In the genomic region with DNA sequence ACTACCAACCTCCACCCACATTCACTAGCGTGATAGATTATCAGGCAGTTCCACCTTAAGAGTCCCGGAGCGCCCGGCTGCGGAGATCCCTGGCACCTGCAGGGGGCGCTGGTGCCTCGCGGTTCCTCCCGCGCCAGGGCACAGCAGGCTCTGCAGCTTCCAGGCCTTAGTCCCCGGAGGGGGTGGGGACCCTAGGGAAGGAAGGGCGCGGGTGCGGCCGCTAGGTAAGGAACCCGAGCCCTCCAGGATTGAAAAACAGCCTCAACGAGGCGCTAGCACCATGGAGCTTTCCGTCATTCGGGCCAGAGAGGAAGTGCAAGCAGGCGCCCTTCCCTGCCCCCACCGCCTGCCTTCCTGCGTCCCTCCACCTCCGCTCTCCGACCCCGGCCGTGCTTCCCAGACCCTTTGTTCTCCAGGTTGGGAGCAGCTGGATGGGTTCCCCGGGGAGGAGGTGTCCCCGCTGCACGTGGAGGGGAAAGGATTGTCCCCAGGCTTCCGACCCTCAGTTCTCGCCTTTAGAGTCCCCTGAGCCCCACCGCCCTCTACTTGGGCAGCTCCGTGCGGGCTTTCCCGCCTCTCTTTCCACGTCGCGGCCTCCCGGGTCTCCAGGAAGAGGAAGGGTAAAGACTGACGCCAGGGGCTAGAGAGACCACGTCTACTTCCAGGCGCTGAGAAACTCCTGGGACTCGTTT, we compare ENCODE assay signal across 8 mouse cellular contexts. TPM values are rescaled to one million over a fixed set of nuclear protein-coding genes. Genes with fewer than 3 reads are reported as not detected.
DNase-seq lines count a peak whose midpoint lies in the region; ATAC-seq and TF ChIP-seq lines count a peak whose summit lies in the region.

No protein-coding gene starts in this region.

- in situ Hi-C loops in CH12.LX (cut with MboI; ENCODE audit: low pct_ligation_motif_present, low pct_unique_long_range_greater_than_20kb, low sequenced_read_pairs), result loop anchor here (5.0 to 25.0 kb wide), 3 partner anchors 180 to 660 kb away; partner anchors contain the start of genes Bmi1 and Spag6

- no peaks in the 10 kb centered on the region for H3K27me3 ChIP-seq in CH12.LX (replicated peaks)
- H3K27me3 ChIP-seq in forebrain, embryonic 12.5 days, result no peaks in the 10 kb centered on the region
- peaks cover 53% of the 10 kb centered on the region for H3K27me3 ChIP-seq in liver, postnatal 0 days (ENCODE audit: insufficient read depth, low read length)
- H3K27me3 ChIP-seq in neural tube, embryonic 14.5 days (ENCODE audit: control insufficient read depth, insufficient read depth, low read length), result no peaks in the 10 kb centered on the region

- intact Hi-C loops in heart, postnatal 10 days (cut with DNase I), result loop anchor here (1.0 to 10.0 kb wide), 12 partner anchors 85 to 1347 kb away; partner anchors contain the start of genes Dnajc1, Msrb2 and Spag6

- no peaks in the 10 kb centered on the region for H3K36me3 ChIP-seq in CH12.LX (replicated peaks in 1 of 2; ENCODE audit: control insufficient read depth in 1 of 2, insufficient read depth in 1 of 2, low read length in 1 of 2)
- H3K36me3 ChIP-seq in forebrain, embryonic 12.5 days (replicated peaks), result no peaks in the 10 kb centered on the region
- H3K36me3 ChIP-seq in liver, postnatal 0 days (replicated peaks; ENCODE audit: insufficient read depth, low read length), result no peaks in the 10 kb centered on the region
- H3K36me3 ChIP-seq in neural tube, embryonic 14.5 days (ENCODE audit: control insufficient read depth, insufficient read depth, low read length), result no peaks in the 10 kb centered on the region

- H3K4me3 ChIP-seq in CH12.LX (replicated peaks in 1 of 3; ENCODE audit: low read depth in 2 of 3, low read length in 2 of 3, poor library complexity in 1 of 3), result peak overlapping the region; percentile 68 to 71 (median 68)
- peak overlapping the region; percentile 67 for H3K4me3 ChIP-seq in forebrain, embryonic 12.5 days (replicated peaks)
- peak overlapping the region; percentile 68 for H3K4me3 ChIP-seq in liver, postnatal 0 days (ENCODE audit: low read depth, low read length)
- peak overlapping the region; percentile 59 for H3K4me3 ChIP-seq in neural tube, embryonic 14.5 days (ENCODE audit: low read depth, low read length)

- H3K27ac ChIP-seq in CH12.LX (ENCODE audit: insufficient read depth, low read depth), result peak overlapping the region; percentile 37; the same call in 1 of the 2 replicates
- peak overlapping the region; percentile 100 for H3K27ac ChIP-seq in forebrain, embryonic 12.5 days
- H3K27ac ChIP-seq in liver, postnatal 0 days (ENCODE audit: low read depth), result peak overlapping the region; percentile 81
- H3K27ac ChIP-seq in neural tube, embryonic 14.5 days (ENCODE audit: low read depth, low read length), result peak overlapping the region; percentile 96

- H3K4me1 ChIP-seq in CH12.LX (ENCODE audit: control insufficient read depth in 1 of 2, insufficient read depth in 2 of 2), result peaks cover 4 to 21% of the 10 kb centered on the region in 2 experiments
- H3K4me1 ChIP-seq in forebrain, embryonic 12.5 days, result peaks cover 48% of the 10 kb centered on the region
- peaks cover 29% of the 10 kb centered on the region for H3K4me1 ChIP-seq in liver, postnatal 0 days (ENCODE audit: insufficient read depth)
- peaks cover 27% of the 10 kb centered on the region for H3K4me1 ChIP-seq in neural tube, embryonic 14.5 days (ENCODE audit: control insufficient read depth, insufficient read depth, low read length)

- no peaks in the 10 kb centered on the region for H3K9me3 ChIP-seq in CH12.LX (replicated peaks; ENCODE audit: low read length)
- no peaks in the 10 kb centered on the region for H3K9me3 ChIP-seq in forebrain, embryonic 12.5 days
- no peaks in the 10 kb centered on the region for H3K9me3 ChIP-seq in liver, postnatal 0 days (ENCODE audit: low read length)
- H3K9me3 ChIP-seq in neural tube, embryonic 14.5 days (ENCODE audit: control insufficient read depth, low read length), result no peaks in the 10 kb centered on the region

- TF ChIP-seq CTCF in CH12.LX (conservative IDR thresholded peaks at IDR 0.05 in 1 of 2, IDR thresholded peaks at IDR 0.05 in 1 of 2; ENCODE audit: low read depth in 2 of 2, low read length in 2 of 2), result peak; percentile 27 to 93; a peak in 2 of 4 replicates
- TF ChIP-seq CTCF in liver, postnatal 0 days (IDR thresholded peaks at IDR 0.05; ENCODE audit: low read depth), result peak; percentile 97

- 0% methylated on average over 43 of the region's 44 CpGs for WGBS in forebrain, embryonic 12.5 days
- under 1% methylated on average over 44 of the region's 44 CpGs for WGBS in large intestine, adult 2 months
- WGBS in liver, postnatal 0 days (ENCODE audit: insufficient replicate concordance), result under 1% methylated on average over 42 of the region's 44 CpGs
- 0% methylated on average over 38 of the region's 44 CpGs for WGBS in neural tube, embryonic 14.5 days

- TF ChIP-seq RAD21 in CH12.LX (IDR thresholded peaks at IDR 0.05; ENCODE audit: low read depth, low read length), result peak; percentile 94

- DNase-seq in CH12.LX (ENCODE audit: extremely low read depth), result peak; percentile 94
- DNase-seq in c-Kit-positive CD71-positive TER-119-negative erythroid progenitor cells, embryonic 14.5 days (ENCODE audit: low read depth), result peak; percentile 88
- peak; percentile 97 to 98 for DNase-seq in heart, postnatal 10 days
- DNase-seq in large intestine, adult 2 months (ENCODE audit: low read depth, low spot score), result peak; percentile 75
- peak; percentile 93 for DNase-seq in liver, postnatal 0 days
- DNase-seq in testis, postnatal 10 days (ENCODE audit: low spot score), result peak; percentile 95

- peak; percentile 52 for TF ChIP-seq POLR2A in CH12.LX (IDR thresholded peaks at IDR 0.05; ENCODE audit: low read depth, low read length)

- dilution Hi-C loops in CH12.LX (cut with MboI; ENCODE audit: extremely low pct_ligation_motif_present, extremely low pct_unique_long_range_greater_than_20kb, low sequenced_read_pairs), result no loop called here

- TF ChIP-seq EP300 in CH12.LX (IDR thresholded peaks at IDR 0.05; ENCODE audit: low read length), result no peak
- no peak; the same call in 1 of the 2 replicates for TF ChIP-seq EP300 in liver, postnatal 0 days (IDR thresholded peaks at IDR 0.05; ENCODE audit: low read depth)

- peak; percentile 83 for ATAC-seq in forebrain, embryonic 12.5 days (ENCODE audit: low FRiP score)
- peak; percentile 84 for ATAC-seq in liver, postnatal 0 days
- ATAC-seq in neural tube, embryonic 14.5 days (ENCODE audit: low read depth), result peak; percentile 86

- peak overlapping the region; percentile 76 for H3K9ac ChIP-seq in CH12.LX (ENCODE audit: insufficient read depth, low read depth)
- H3K9ac ChIP-seq in forebrain, embryonic 12.5 days, result peak overlapping the region; percentile 95
- H3K9ac ChIP-seq in liver, postnatal 0 days (replicated peaks), result peak overlapping the region; percentile 67
- peak overlapping the region; percentile 88 for H3K9ac ChIP-seq in neural tube, embryonic 14.5 days (replicated peaks; ENCODE audit: low read depth, low read length)

- H3K79me2 ChIP-seq in CH12.LX (replicated peaks; ENCODE audit: control insufficient read depth, extremely low read depth, insufficient read depth, poor library complexity, severe bottlenecking), result no peaks in the 10 kb centered on the region

- H3K4me2 ChIP-seq in CH12.LX (ENCODE audit: insufficient read depth, low read depth, poor library complexity, severe bottlenecking), result peak overlapping the region; percentile 80
- H3K4me2 ChIP-seq in forebrain, embryonic 12.5 days, result peak overlapping the region; percentile 83
- peak overlapping the region; percentile 94 for H3K4me2 ChIP-seq in liver, postnatal 0 days (ENCODE audit: low read depth, low read length)
- H3K4me2 ChIP-seq in neural tube, embryonic 14.5 days (ENCODE audit: low read depth, low read length), result peak overlapping the region; percentile 98

TF ChIP-seq in CH12.LX, 34 proteins besides CTCF, POLR2A, EP300 and RAD21 (continues in another document):
- no peak for TF ChIP-seq PAX5 (IDR thresholded peaks at IDR 0.05; ENCODE audit: low read length)

RNA-seq across cellular contexts. Expression of gene A930004D18Rik, which starts 9.9 kb away (rescaled TPM):
- total RNA-seq in CH12.LX (2012; rRNA removed) (0.67 and 0.72 TPM in 2 replicates), CH12.LX (2014; rRNA removed) (0.15 and 0.22 TPM in 2 replicates)
- polyA plus RNA-seq in CH12.LX (2012; ENCODE audit: insufficient read length, low read depth), result 1.7 and 2.0 TPM in 2 replicates
- polyA plus RNA-seq in forebrain, embryonic 12.5 days (2016; fragmentation: Nextera tagmentation; extraction: Ambion mirVana), result 20.9 and 22.0 TPM in 2 replicates
- total RNA-seq in heart, postnatal 10 days (2021), result 1 to 10 TPM; 3.0 to 4.2 TPM
- polyA plus RNA-seq in large intestine, adult 2 months (2012; rRNA removed), result 0.44 and 0.45 TPM in 2 replicates
- polyA plus RNA-seq in liver, postnatal 0 days (2015; fragmentation: Nextera tagmentation; extraction: Ambion mirVana), result 0.76 and 0.99 TPM in 2 replicates
- 8.2 and 8.6 TPM in 2 replicates for polyA plus RNA-seq in neural tube, embryonic 14.5 days (2014; fragmentation: Nextera tagmentation; extraction: Ambion mirVana)

RNA-seq across cellular contexts. Expression of gene Skida1, which starts 21.3 kb away (rescaled TPM):
- total RNA-seq in CH12.LX (2012; rRNA removed), result 0.85 and 1.3 TPM in 2 replicates
- 0.35 and 0.59 TPM in 2 replicates for total RNA-seq in CH12.LX (2014; rRNA removed)
- polyA plus RNA-seq in CH12.LX (2012; ENCODE audit: insufficient read length, low read depth), result 0.26 and 0.36 TPM in 2 replicates
- polyA plus RNA-seq in forebrain, embryonic 12.5 days (2016; fragmentation: Nextera tagmentation; extraction: Ambion mirVana), result 26.3 and 26.4 TPM in 2 replicates
- 1 to 10 TPM; 4.8 to 5.7 TPM for total RNA-seq in heart, postnatal 10 days (2021)
- polyA plus RNA-seq in large intestine, adult 2 months (2012; rRNA removed), result 0.24 and 0.29 TPM in 2 replicates
- 0.15 and 0.25 TPM in 2 replicates for polyA plus RNA-seq in liver, postnatal 0 days (2015; fragmentation: Nextera tagmentation; extraction: Ambion mirVana)
- 3.9 and 5.3 TPM in 2 replicates for polyA plus RNA-seq in neural tube, embryonic 14.5 days (2014; fragmentation: Nextera tagmentation; extraction: Ambion mirVana)

RNA-seq across cellular contexts. Expression of gene Mllt10, which starts 27.4 kb away (rescaled TPM):
- total RNA-seq in CH12.LX (2012; rRNA removed) (23.4 and 27.2 TPM in 2 replicates), CH12.LX (2014; rRNA removed) (22.0 and 23.0 TPM in 2 replicates)
- 36.6 and 39.2 TPM in 2 replicates for polyA plus RNA-seq in CH12.LX (2012; ENCODE audit: insufficient read length, low read depth)
- 61.7 and 76.8 TPM in 2 replicates for polyA plus RNA-seq in forebrain, embryonic 12.5 days (2016; fragmentation: Nextera tagmentation; extraction: Ambion mirVana)
- total RNA-seq in heart, postnatal 10 days (2021), result 10 to 100 TPM; 40.6 to 43.1 TPM
- polyA plus RNA-seq in large intestine, adult 2 months (2012; rRNA removed), result 19.1 and 23.6 TPM in 2 replicates
- polyA plus RNA-seq in liver, postnatal 0 days (2015; fragmentation: Nextera tagmentation; extraction: Ambion mirVana), result 20.7 and 22.4 TPM in 2 replicates
- 34.6 and 36.5 TPM in 2 replicates for polyA plus RNA-seq in neural tube, embryonic 14.5 days (2014; fragmentation: Nextera tagmentation; extraction: Ambion mirVana)

RNA-seq across cellular contexts. Expression of gene H2al2a, which starts 30.8 kb away (rescaled TPM):
- total RNA-seq in CH12.LX (2012; rRNA removed) (not detected in 2 replicates), CH12.LX (2014; rRNA removed) (not detected in 2 replicates)
- not detected in 2 replicates for polyA plus RNA-seq in CH12.LX (2012; ENCODE audit: insufficient read length, low read depth)
- not detected in 2 replicates for polyA plus RNA-seq in forebrain, embryonic 12.5 days (2016; fragmentation: Nextera tagmentation; extraction: Ambion mirVana)
- total RNA-seq in heart, postnatal 10 days (2021), result not detected
- polyA plus RNA-seq in large intestine, adult 2 months (2012; rRNA removed), result not detected in 2 replicates
- not detected in 2 replicates for polyA plus RNA-seq in liver, postnatal 0 days (2015; fragmentation: Nextera tagmentation; extraction: Ambion mirVana)
- polyA plus RNA-seq in neural tube, embryonic 14.5 days (2014; fragmentation: Nextera tagmentation; extraction: Ambion mirVana), result not detected in 2 replicates

Comparison
In these comparisons a context has a peak if more than half of its experiments do, and no peak if none do; other contexts are left out.
1. Peak in every context shown above with its lines: DNase-seq, ATAC-seq, H3K4me3 ChIP-seq and H3K27ac ChIP-seq.
2. H3K27ac ChIP-seq: peak in every context shown above with its lines; median percentile 100 in forebrain, embryonic 12.5 days; 96 in neural tube, embryonic 14.5 days; 81 in liver, postnatal 0 days; 37 in CH12.LX.